Mouse (Mus musculus) megakaryocyte, embryonic 14.5 days (primary cell): ENCODE measurements around the gene Npcd.

ENCODE experiments used
- FLI1 ChIP-seq: IDR thresholded peaks from 2 replicates; pipeline ENCODE4 v1.6.1; 2012; ENCODE audit warnings: low read length, inconsistent platforms, mixed read lengths
- GATA1 ChIP-seq: IDR thresholded peaks from 3 replicates; pipeline ENCODE4 v1.6.1; 2012; ENCODE audit warnings: mixed read lengths, low read length, inconsistent platforms, borderline replicate concordance

- no peak for TF ChIP-seq GATA1
- TF ChIP-seq FLI1 = no peak
These were observed 43.9 kb downstream of the Npcd start for GRCm38 (mm10) chr15:79790111-79790510.
